9 mouse cellular contexts compared by ENCODE assay signal in genomic region chr14:16313936-16314521, GRCm38 (mm10). TPM values are rescaled to one million over a fixed set of nuclear protein-coding genes. Genes with fewer than 3 reads are reported as not detected.
DNase-seq lines count a peak whose midpoint lies in the region; ATAC-seq and TF ChIP-seq lines count a peak whose summit lies in the region.
"Had no signal": no experiment of that assay in that cellular context is flagged by ENCODE, and none has a peak within 500 bp of the region (broad histone marks: within the 10 kb centered on the region; RNA-seq: fewer than 3 reads in every experiment).

No protein-coding gene starts in this region.

- no peak for DNase-seq in forebrain, postnatal 0 days
- DNase-seq in lung, embryonic 14.5 days = peak; percentile 56
- DNase-seq in lung, adult 2 months = no peak
- peak; percentile 25 for DNase-seq in heart, postnatal 4 days
- peak; percentile 10 for DNase-seq in lung, postnatal 10 days
- no peak for DNase-seq in natural killer cell, adult 2 months (ENCODE audit: low spot score in 2 of 2)
- no peak for DNase-seq in T-cell, adult 2 months (ENCODE audit: low spot score)

- H3K27ac ChIP-seq in forebrain, postnatal 0 days (ENCODE audit: low read depth, low read length) = no peak overlapping the region
- no peak overlapping the region for H3K27ac ChIP-seq in forebrain, embryonic 12.5 days
- H3K27ac ChIP-seq in lung, embryonic 14.5 days (ENCODE audit: low read depth) = peak overlapping the region; percentile 56; the same call in 1 of the 2 replicates

- H3K27me3 ChIP-seq in forebrain, postnatal 0 days (ENCODE audit: insufficient read depth, low read length) = no peaks in the 10 kb centered on the region
- no peaks in the 10 kb centered on the region for H3K27me3 ChIP-seq in forebrain, embryonic 12.5 days
- H3K27me3 ChIP-seq in lung, embryonic 14.5 days (ENCODE audit: insufficient read depth, low read length) = no peaks in the 10 kb centered on the region

- H3K9ac ChIP-seq in forebrain, postnatal 0 days = no peak overlapping the region
- no peak overlapping the region for H3K9ac ChIP-seq in forebrain, embryonic 12.5 days
- H3K9ac ChIP-seq in lung, embryonic 14.5 days = no peak overlapping the region

- no peak for TF ChIP-seq POLR2A in lung, adult 2 months (IDR thresholded peaks at IDR 0.05; ENCODE audit: borderline replicate concordance, extremely low read depth, low read depth, low read length)

- H3K9me3 ChIP-seq in forebrain, postnatal 0 days (ENCODE audit: low read length) = no peaks in the 10 kb centered on the region
- H3K9me3 ChIP-seq in forebrain, embryonic 12.5 days = no peaks in the 10 kb centered on the region
- H3K9me3 ChIP-seq in lung, embryonic 14.5 days (ENCODE audit: low read depth, low read length) = no peaks in the 10 kb centered on the region

- H3K36me3 ChIP-seq in forebrain, postnatal 0 days (ENCODE audit: insufficient read depth) = no peaks in the 10 kb centered on the region
- no peaks in the 10 kb centered on the region for H3K36me3 ChIP-seq in forebrain, embryonic 12.5 days (replicated peaks)
- H3K36me3 ChIP-seq in lung, embryonic 14.5 days (ENCODE audit: insufficient read depth) = no peaks in the 10 kb centered on the region

- ATAC-seq in forebrain, postnatal 0 days = 0 out of 2 replicates have a peak, but pooled peaks have one; percentile 27
- ATAC-seq in forebrain, embryonic 12.5 days (ENCODE audit: low FRiP score) = no peak
- peak; percentile 91 for ATAC-seq in lung, embryonic 14.5 days (ENCODE audit: insufficient read depth)

- H3K4me3 ChIP-seq in forebrain, postnatal 0 days (ENCODE audit: low read depth, low read length) = no peak overlapping the region
- H3K4me3 ChIP-seq in forebrain, embryonic 12.5 days (replicated peaks) = no peak overlapping the region
- H3K4me3 ChIP-seq in lung, embryonic 14.5 days (ENCODE audit: low read depth, low read length) = no peak overlapping the region
- H3K4me3 ChIP-seq in lung, adult 2 months (replicated peaks; ENCODE audit: extremely low read depth, low read depth, low read length) = no peak overlapping the region
- H3K4me3 ChIP-seq: myocyte had no signal

- WGBS in forebrain, postnatal 0 days = 53% methylated on average over 7 of the region's 7 CpGs
- 72% methylated on average over 7 of the region's 7 CpGs for WGBS in forebrain, embryonic 12.5 days
- 35% methylated on average over 7 of the region's 7 CpGs for WGBS in lung, embryonic 14.5 days
- 31% methylated on average over 7 of the region's 7 CpGs for WGBS in lung, adult 2 months

- no peak for TF ChIP-seq CTCF in forebrain, postnatal 0 days (IDR thresholded peaks at IDR 0.05; ENCODE audit: low read depth)
- no peak for TF ChIP-seq CTCF in lung, embryonic 14.5 days (IDR thresholded peaks at IDR 0.05; ENCODE audit: low read depth)
- TF ChIP-seq CTCF in lung, adult 2 months (IDR thresholded peaks at IDR 0.05; ENCODE audit: insufficient read depth, low read length) = no peak

- no peak overlapping the region for H3K4me2 ChIP-seq in forebrain, postnatal 0 days (ENCODE audit: low read depth)
- no peak overlapping the region for H3K4me2 ChIP-seq in forebrain, embryonic 12.5 days
- H3K4me2 ChIP-seq in lung, embryonic 14.5 days = no peak overlapping the region

- H3K4me1 ChIP-seq in forebrain, postnatal 0 days (ENCODE audit: insufficient read depth) = no peaks in the 10 kb centered on the region
- H3K4me1 ChIP-seq in forebrain, embryonic 12.5 days = peaks cover 3% of the 10 kb centered on the region
- no peaks in the 10 kb centered on the region for H3K4me1 ChIP-seq in lung, embryonic 14.5 days (ENCODE audit: insufficient read depth)
- H3K4me1 ChIP-seq in lung, adult 2 months (ENCODE audit: control insufficient read depth, insufficient read depth, low read length) = peaks cover 9% of the 10 kb centered on the region

RNA-seq across cellular contexts. Expression of gene Top2b, which starts 51.0 kb away (rescaled TPM):
- 173 and 198 TPM in 2 replicates for total RNA-seq in forebrain, postnatal 0 days (2014; rRNA removed)
- 45.0 and 52.8 TPM in 2 replicates for polyA plus RNA-seq in forebrain, postnatal 0 days (2015; fragmentation: Nextera tagmentation; extraction: Ambion mirVana)
- polyA plus RNA-seq in forebrain, embryonic 12.5 days (2016; fragmentation: Nextera tagmentation; extraction: Ambion mirVana) = 195 and 207 TPM in 2 replicates
- polyA plus RNA-seq in lung, embryonic 14.5 days (2014; fragmentation: Nextera tagmentation; extraction: Ambion mirVana) = 101 and 103 TPM in 2 replicates
- polyA plus RNA-seq in lung, adult 2 months (2012; rRNA removed) = 8.1 and 14.9 TPM in 2 replicates
- total RNA-seq in heart, postnatal 4 days (2021) = 100 to 1,000 TPM in 1 of 2 experiments, 10 to 100 TPM in 1; 97.4 to 105 TPM

Comparison
In these comparisons a context has a peak if more than half of its experiments do, and no peak if none do; other contexts are left out.
1. DNase-seq: peak in lung, embryonic 14.5 days (single experiment), heart, postnatal 4 days (single experiment) and lung, postnatal 10 days (single experiment); none in forebrain, postnatal 0 days (single experiment), lung, adult 2 months (single experiment), natural killer cell, adult 2 months (0 of 2) and T-cell, adult 2 months (single experiment).